ENCODE assay signal across 1 mouse cellular context in genomic region chr2:32859622-32860012, GRCm38 (mm10).
"Had no signal": no experiment of that assay in that cellular context is flagged by ENCODE, and none has a peak within 500 bp of the region (broad histone marks: within the 10 kb centered on the region; RNA-seq: fewer than 3 reads in every experiment).

No protein-coding gene starts in this region.

- DNase-seq: right cerebral cortex, adult 18-20 months had no signal
